Mouse (Mus musculus): ENCODE data around the gene Pbp2. TPM values are rescaled to one million over a fixed set of nuclear protein-coding genes. Genes with fewer than 3 reads are reported as not detected.

The Pbp2 gene
- polyA plus RNA-seq, 1 experiment from 2014 or later: 1.5 TPM

- no peak overlapping the region for H3K27ac ChIP-seq (replicated peaks)
- ATAC-seq (ENCODE audit: insufficient number of reproducible peaks, low FRiP score, low TSS enrichment, low read depth): no peak
- H3K4me3 ChIP-seq (replicated peaks): no peak overlapping the region
- H3K4me2 ChIP-seq (replicated peaks): no peak overlapping the region
- H3K36me3 ChIP-seq: no peaks in the 10 kb centered on the region
- H3K4me1 ChIP-seq: peaks cover 30% of the 10 kb centered on the region
- WGBS: 78% methylated on average over 7 of the region's 7 CpGs
- no peaks in the 10 kb centered on the region for H3K9me3 ChIP-seq (replicated peaks)
- H3K9ac ChIP-seq: no peak overlapping the region
- H3K27me3 ChIP-seq: no peaks in the 10 kb centered on the region
Measured at GRCm38 (mm10) chr6:135299024-135299550, 11.1 kb downstream of the Pbp2 start.

- no peak overlapping the region for H3K4me3 ChIP-seq (replicated peaks)
- H3K27me3 ChIP-seq: no peaks in the 10 kb centered on the region
- ATAC-seq (ENCODE audit: insufficient number of reproducible peaks, low FRiP score, low TSS enrichment, low read depth): no peak
- H3K9ac ChIP-seq: no peak overlapping the region
- H3K4me2 ChIP-seq (replicated peaks): no peak overlapping the region
- no peaks in the 10 kb centered on the region for H3K36me3 ChIP-seq
- H3K9me3 ChIP-seq (replicated peaks): no peaks in the 10 kb centered on the region
- H3K4me1 ChIP-seq: peaks cover 30% of the 10 kb centered on the region
- WGBS: 73% methylated on average over 7 of the region's 7 CpGs
- H3K27ac ChIP-seq (replicated peaks): 0 out of 2 replicates have a peak overlapping the region, but pooled peaks have one; percentile 17
Measured at GRCm38 (mm10) chr6:135297570-135297969, 12.6 kb downstream of the Pbp2 start.

DNA sequence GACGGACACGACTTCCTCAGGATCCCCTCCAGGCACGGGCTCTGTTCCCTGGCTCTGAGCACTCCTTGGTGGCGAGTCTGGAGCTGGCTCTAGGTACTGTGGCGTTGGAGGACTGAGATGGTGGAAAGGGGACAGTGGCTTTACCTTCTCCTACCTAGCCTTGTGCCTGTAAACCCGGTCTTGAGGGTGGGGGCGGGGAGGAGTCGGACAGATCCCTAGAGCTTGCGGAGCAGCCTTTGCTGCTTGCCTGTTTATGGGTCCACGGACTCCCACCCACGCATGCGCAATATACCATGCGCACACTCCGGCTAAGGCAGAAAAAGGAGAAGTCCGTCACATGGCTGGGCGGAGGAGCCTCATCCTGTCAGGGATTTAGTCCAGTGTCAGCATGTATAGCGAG lies 13.9 kb downstream of the Pbp2 start:
- H3K9me3 ChIP-seq (replicated peaks): no peaks in the 10 kb centered on the region
- H3K4me3 ChIP-seq (replicated peaks): no peak overlapping the region
- no peak; the same call in 1 of the 2 replicates for ATAC-seq (ENCODE audit: insufficient number of reproducible peaks, low FRiP score, low TSS enrichment, low read depth)
- 56% methylated on average over 17 of the region's 17 CpGs for WGBS
- peaks cover 30% of the 10 kb centered on the region for H3K4me1 ChIP-seq
- H3K9ac ChIP-seq: no peak overlapping the region
- peak overlapping the region; percentile 90 for H3K27ac ChIP-seq (replicated peaks)
- H3K4me2 ChIP-seq (replicated peaks): peak overlapping the region; percentile 21; the same call in 1 of the 2 replicates
- H3K36me3 ChIP-seq: no peaks in the 10 kb centered on the region
- H3K27me3 ChIP-seq: no peaks in the 10 kb centered on the region

DNA sequence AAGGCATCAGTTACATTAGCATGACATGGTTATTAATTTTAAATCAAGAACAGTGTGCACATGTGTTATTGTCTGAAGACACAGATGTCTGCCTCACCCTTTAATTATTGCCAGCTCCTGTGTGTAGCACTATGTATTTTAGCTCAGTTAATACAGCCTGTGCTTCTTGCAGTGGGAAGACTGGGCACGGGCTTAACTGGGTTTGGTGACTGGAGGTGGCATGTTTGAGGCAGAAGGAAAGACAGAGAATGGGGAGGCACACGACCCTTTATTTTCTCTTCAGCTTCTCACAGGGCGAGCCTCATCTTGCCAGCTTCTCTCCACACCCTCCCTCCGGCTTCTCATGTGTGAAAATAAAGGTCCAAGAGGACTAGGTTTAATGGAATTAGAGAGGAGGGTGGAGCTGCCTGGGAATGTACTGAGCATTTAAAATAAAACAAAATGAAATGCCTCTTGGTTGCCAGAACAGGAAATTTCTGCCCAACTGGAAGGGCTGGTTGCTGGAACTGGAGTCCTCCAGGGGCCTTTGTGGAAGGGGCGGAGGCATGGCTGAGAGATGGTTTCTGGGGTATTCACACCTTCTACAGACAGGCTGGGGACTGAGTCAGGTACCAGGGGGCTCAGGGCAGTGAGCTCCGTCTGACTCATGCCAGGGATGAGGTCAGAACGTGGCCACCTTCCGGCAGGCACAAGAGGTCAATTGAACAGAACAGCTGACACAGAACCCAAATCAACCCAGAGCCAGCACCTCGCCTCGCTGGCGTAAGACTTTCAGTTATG lies 14.9 kb downstream of the Pbp2 start:
- H3K4me2 ChIP-seq (replicated peaks): 0 out of 2 replicates have a peak overlapping the region, but pooled peaks have one; percentile 17
- H3K27me3 ChIP-seq: no peaks in the 10 kb centered on the region
- peak overlapping the region; percentile 90 for H3K27ac ChIP-seq (replicated peaks)
- no peaks in the 10 kb centered on the region for H3K9me3 ChIP-seq (replicated peaks)
- peaks cover 30% of the 10 kb centered on the region for H3K4me1 ChIP-seq
- H3K36me3 ChIP-seq: no peaks in the 10 kb centered on the region
- ATAC-seq (ENCODE audit: insufficient number of reproducible peaks, low FRiP score, low TSS enrichment, low read depth): peak; percentile 77
- H3K4me3 ChIP-seq (replicated peaks): no peak overlapping the region
- 50% methylated on average over 11 of the region's 11 CpGs for WGBS
- H3K9ac ChIP-seq: no peak overlapping the region

DNA sequence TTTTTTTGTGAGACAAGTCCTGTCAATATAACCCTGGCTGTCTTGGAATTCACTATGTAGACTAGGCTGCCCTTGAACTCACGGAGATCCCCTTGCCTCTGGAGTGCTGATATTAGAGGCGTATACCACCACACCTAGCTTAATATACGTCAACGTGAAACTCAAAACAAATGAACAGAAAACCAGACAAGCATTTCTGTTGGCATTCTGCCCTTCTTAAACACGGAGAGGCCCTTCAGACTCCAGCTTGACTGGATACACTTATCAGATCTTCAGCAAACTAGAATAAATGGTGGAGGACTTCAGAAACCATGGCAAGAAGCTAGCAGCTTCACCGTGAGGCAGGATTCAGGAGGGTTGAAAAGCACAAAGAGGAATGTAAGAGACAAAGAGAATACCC lies 16.1 kb downstream of the Pbp2 start:
- Histone ChIP-seq H3K9ac (no peak overlapping the region), H3K4me1 (peaks cover 30% of the 10 kb centered on the region), H3K9me3 (replicated peaks) (no peaks in the 10 kb centered on the region), H3K27ac (replicated peaks) (peak overlapping the region; percentile 76), H3K27me3 (no peaks in the 10 kb centered on the region), H3K4me2 (replicated peaks) (no peak overlapping the region), H3K4me3 (replicated peaks) (no peak overlapping the region), H3K36me3 (no peaks in the 10 kb centered on the region)
- 49% methylated on average over 6 of the region's 6 CpGs for WGBS
- no peak for ATAC-seq (ENCODE audit: insufficient number of reproducible peaks, low FRiP score, low TSS enrichment, low read depth)

- Histone ChIP-seq H3K36me3 (no peaks in the 10 kb centered on the region), H3K4me2 (replicated peaks) (no peak overlapping the region), H3K9ac (no peak overlapping the region), H3K9me3 (replicated peaks) (no peaks in the 10 kb centered on the region), H3K27me3 (no peaks in the 10 kb centered on the region), H3K4me3 (replicated peaks) (no peak overlapping the region), H3K4me1 (peaks cover 26% of the 10 kb centered on the region), H3K27ac (replicated peaks) (no peak overlapping the region)
- ATAC-seq (ENCODE audit: insufficient number of reproducible peaks, low FRiP score, low TSS enrichment, low read depth): no peak
- 58% methylated on average over 4 of the region's 4 CpGs for WGBS
Measured at GRCm38 (mm10) chr6:135292391-135292790, 17.8 kb downstream of the Pbp2 start.

GRCm38 (mm10) chr6:135279856-135280255 lies 30.3 kb downstream of the Pbp2 start:
- H3K27me3 ChIP-seq: no peaks in the 10 kb centered on the region
- H3K4me2 ChIP-seq (replicated peaks): no peak overlapping the region
- H3K27ac ChIP-seq (replicated peaks): no peak overlapping the region
- WGBS: 46% methylated on average over 10 of the region's 10 CpGs
- ATAC-seq (ENCODE audit: insufficient number of reproducible peaks, low FRiP score, low TSS enrichment, low read depth): no peak
- no peak overlapping the region for H3K9ac ChIP-seq
- no peaks in the 10 kb centered on the region for H3K9me3 ChIP-seq (replicated peaks)
- no peaks in the 10 kb centered on the region for H3K36me3 ChIP-seq
- no peaks in the 10 kb centered on the region for H3K4me1 ChIP-seq
- H3K4me3 ChIP-seq (replicated peaks): no peak overlapping the region

GRCm38 (mm10) chr6:135279286-135279685 lies 30.9 kb downstream of the Pbp2 start:
- Histone ChIP-seq H3K27me3 (no peaks in the 10 kb centered on the region), H3K4me3 (replicated peaks) (no peak overlapping the region), H3K9me3 (replicated peaks) (no peaks in the 10 kb centered on the region), H3K27ac (replicated peaks) (no peak overlapping the region), H3K4me2 (replicated peaks) (no peak overlapping the region), H3K4me1 (no peaks in the 10 kb centered on the region), H3K9ac (no peak overlapping the region), H3K36me3 (no peaks in the 10 kb centered on the region)
- WGBS: 73% methylated on average over 5 of the region's 5 CpGs
- ATAC-seq (ENCODE audit: insufficient number of reproducible peaks, low FRiP score, low TSS enrichment, low read depth): no peak

GRCm38 (mm10) chr6:135278302-135278701 lies 31.9 kb downstream of the Pbp2 start:
- 83% methylated on average over 6 of the region's 6 CpGs for WGBS
- H3K4me2 ChIP-seq (replicated peaks): no peak overlapping the region
- ATAC-seq (ENCODE audit: insufficient number of reproducible peaks, low FRiP score, low TSS enrichment, low read depth): no peak
- no peak overlapping the region for H3K27ac ChIP-seq (replicated peaks)
- H3K27me3 ChIP-seq: no peaks in the 10 kb centered on the region
- H3K9ac ChIP-seq: no peak overlapping the region
- no peak overlapping the region for H3K4me3 ChIP-seq (replicated peaks)
- H3K36me3 ChIP-seq: no peaks in the 10 kb centered on the region
- H3K4me1 ChIP-seq: no peaks in the 10 kb centered on the region
- no peaks in the 10 kb centered on the region for H3K9me3 ChIP-seq (replicated peaks)

DNA sequence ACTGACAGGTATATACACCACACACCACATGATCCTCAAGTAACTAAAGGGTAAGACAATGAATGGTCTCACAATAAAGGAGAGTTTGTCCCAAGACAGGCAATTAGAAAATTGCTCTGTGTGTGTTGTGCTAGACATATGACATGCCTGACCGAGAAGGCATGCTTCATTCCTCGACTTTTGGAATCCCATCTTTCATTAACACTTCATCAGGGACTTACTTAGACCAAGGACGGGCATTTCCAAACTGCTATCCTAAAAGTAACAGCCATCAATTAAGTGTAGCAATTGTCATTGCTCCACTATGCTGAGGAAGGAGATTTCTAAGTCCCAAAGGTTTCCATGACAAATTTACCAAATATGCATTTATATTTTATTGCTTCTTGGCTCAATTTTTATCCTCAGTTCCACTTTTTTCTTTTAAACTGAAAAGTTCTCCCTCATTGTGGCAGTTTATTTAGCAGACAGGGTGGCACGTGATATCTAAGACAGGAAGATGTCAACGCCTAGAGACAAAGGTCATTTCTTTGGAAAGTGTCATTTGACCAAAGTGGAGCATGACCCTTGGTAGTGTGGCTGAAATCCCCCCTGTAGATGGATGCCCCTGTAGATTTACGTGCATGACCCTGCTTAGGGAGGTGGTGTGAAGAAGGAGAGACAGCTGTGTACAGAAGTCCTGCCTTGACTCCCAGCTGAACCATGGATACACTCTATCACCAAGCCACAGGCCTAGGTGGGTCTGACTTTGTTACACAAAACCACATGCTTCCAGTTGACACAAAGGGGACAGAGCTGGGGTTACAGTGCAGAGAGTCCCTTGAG lies 33.5 kb downstream of the Pbp2 start:
- Histone ChIP-seq H3K9ac (no peak overlapping the region), H3K36me3 (no peaks in the 10 kb centered on the region), H3K27me3 (no peaks in the 10 kb centered on the region), H3K9me3 (replicated peaks) (no peaks in the 10 kb centered on the region), H3K4me3 (replicated peaks) (no peak overlapping the region), H3K4me2 (replicated peaks) (no peak overlapping the region), H3K4me1 (no peaks in the 10 kb centered on the region), H3K27ac (replicated peaks) (no peak overlapping the region)
- no peak for ATAC-seq (ENCODE audit: insufficient number of reproducible peaks, low FRiP score, low TSS enrichment, low read depth)
- 66% methylated on average over 6 of the region's 6 CpGs for WGBS

DNA sequence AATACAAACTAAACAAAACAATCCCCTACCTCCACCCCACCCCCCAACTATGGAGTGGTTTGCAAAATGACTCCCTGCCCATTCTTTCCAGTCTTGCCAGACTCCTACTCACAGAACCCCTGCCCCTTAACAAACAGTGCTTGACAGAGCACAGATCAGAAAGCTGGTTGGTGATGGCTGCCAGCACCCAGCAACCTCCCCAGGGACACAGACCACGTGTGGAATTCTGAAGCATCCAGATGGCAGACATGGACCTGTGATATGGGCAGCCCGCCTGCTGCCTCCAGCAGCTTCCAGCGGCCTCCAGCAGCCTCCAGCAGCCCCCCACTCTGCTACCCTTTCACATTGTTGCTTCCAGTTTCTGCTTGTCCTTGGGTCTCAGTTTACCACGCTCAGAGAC lies 35.0 kb downstream of the Pbp2 start:
- ATAC-seq (ENCODE audit: insufficient number of reproducible peaks, low FRiP score, low TSS enrichment, low read depth): no peak
- 75% methylated on average over 4 of the region's 4 CpGs for WGBS
- no peak overlapping the region for H3K27ac ChIP-seq (replicated peaks)
- no peaks in the 10 kb centered on the region for H3K36me3 ChIP-seq
- no peak overlapping the region for H3K9ac ChIP-seq
- no peak overlapping the region for H3K4me2 ChIP-seq (replicated peaks)
- no peaks in the 10 kb centered on the region for H3K4me1 ChIP-seq
- no peaks in the 10 kb centered on the region for H3K9me3 ChIP-seq (replicated peaks)
- H3K4me3 ChIP-seq (replicated peaks): no peak overlapping the region
- H3K27me3 ChIP-seq: no peaks in the 10 kb centered on the region
